Mouse (Mus musculus) liver, embryonic 14.5 days (tissue): ENCODE results near the gene Maneal. TPM values are rescaled to one million over a fixed set of nuclear protein-coding genes. Genes with fewer than 3 reads are reported as not detected.

Experiments
- ATAC-seq: fragments of 200-750 bp; cut with Nextera tagmentation; 2 replicates; pipeline ENCODE4 v1.8.0; 2017; ENCODE audit warnings: moderate number of reproducible peaks, mild to moderate bottlenecking, moderate library complexity; ENCODE audit not compliant: insufficient read depth
- DNase-seq, 3 experiments: peaks; one replicate each; pipeline ENCODE4 v3.0.0-alpha.2; 2012 to 2013; ENCODE audit warnings: low read depth in 3 of 3, low spot score in 3 of 3
- H3K27ac ChIP-seq: fragments of 300-500 bp; sonication (generic); 2 replicates; pipeline ENCODE4 v1.5.1; 2014; ENCODE audit warnings: moderate library complexity, mild to moderate bottlenecking, control low read depth, inconsistent platforms
- H3K27me3 ChIP-seq: fragments of 300-500 bp; sonication (generic); 2 replicates; pipeline ENCODE4 v1.6.1; 2014; ENCODE audit warnings: mild to moderate bottlenecking, low read length, moderate library complexity; ENCODE audit not compliant: control insufficient read depth, insufficient read depth
- H3K36me3 ChIP-seq: fragments of 300-500 bp; sonication (generic); replicated peaks from 2 replicates; pipeline ENCODE4 v1.6.1; 2014; ENCODE audit warnings: low read depth; ENCODE audit not compliant: control insufficient read depth, insufficient read depth
- H3K4me1 ChIP-seq, 2 experiments: fragments of 200-500 bp in 1 of 2; fragments of 300-500 bp in 1 of 2; sonication (generic) in 1 of 2; replicated peaks; 2 replicates each; pipeline ENCODE4 v1.6.1; 2012 to 2014; ENCODE audit warnings: antibody characterized with exemption in 1 of 2, inconsistent platforms in 1 of 2, low read length in 1 of 2; ENCODE audit not compliant: control insufficient read depth in 2 of 2, insufficient read depth in 2 of 2
- H3K4me2 ChIP-seq: fragments of 300-500 bp; sonication (generic); 2 replicates; pipeline ENCODE4 v1.6.1; 2014; ENCODE audit warnings: low read depth, mild to moderate bottlenecking, control low read depth, moderate library complexity
- H3K4me3 ChIP-seq, 2 experiments: fragments of 200-500 bp in 1 of 2; fragments of 300-500 bp in 1 of 2; sonication (generic) in 1 of 2; 2 replicates each; pipeline ENCODE4 v1.5.1; 2012 to 2014; ENCODE audit warnings: low read depth in 2 of 2, low read length in 2 of 2, mild to moderate bottlenecking in 2 of 2, control low read depth in 1 of 2, inconsistent platforms in 1 of 2, moderate library complexity in 1 of 2; ENCODE audit not compliant: insufficient read depth in 1 of 2
- H3K9ac ChIP-seq: fragments of 300-500 bp; sonication (generic); replicated peaks from 2 replicates; pipeline ENCODE4 v1.6.1; 2014; ENCODE audit warnings: mild to moderate bottlenecking, control low read depth, moderate library complexity
- H3K9me3 ChIP-seq: fragments of 300-500 bp; sonication (generic); 2 replicates; pipeline ENCODE4 v1.6.1; 2016; ENCODE audit warnings: low read length, mixed read lengths; ENCODE audit not compliant: control insufficient read depth
- CTCF ChIP-seq: IDR thresholded peaks from 2 replicates; pipeline ENCODE4 v1.5.1; 2016; ENCODE audit warnings: antibody characterized with exemption, low read depth, control low read depth
- EP300 ChIP-seq: IDR thresholded peaks from 2 replicates; pipeline ENCODE4 v1.6.1; 2016; ENCODE audit warnings: antibody characterized with exemption, low read depth
- WGBS: fragments of 180-500 bp; shearing (Covaris S2); extraction: QIAGEN DNeasy Blood & Tissue Kit; methylation state at CpG from one replicate; pipeline ENCODE4 v1.1.7; 2014; ENCODE audit not compliant: insufficient replicate concordance; 5-methylcytosine and 5-hydroxymethylcytosine counted together
- polyA plus RNA-seq, 2 experiments: library from polyadenylated mRNA; depleted of rRNA in 1 of 2; stranded (reverse) in 1 of 2; unstranded in 1 of 2; fragments of >200 nt; fragmentation: Nextera tagmentation in 1 of 2; extraction: Ambion mirVana in 1 of 2; gene quantifications; 2 replicates each; pipeline versions ENCODE4 v1.2.1 to v1.2.3; 2012 to 2014

The Maneal gene
- polyA plus RNA-seq (2012; rRNA removed) (0.06 and 0.08 TPM in 2 replicates), polyA plus RNA-seq (2014; fragmentation: Nextera tagmentation; extraction: Ambion mirVana) (0.06 TPM in 1 of 2 replicates, not detected in the other)

- no peak within 1 kb of the TSS for H3K27ac ChIP-seq
- peak within 1 kb of the TSS; percentile 18; the same call in 1 of the 2 replicates for H3K4me2 ChIP-seq
- no peaks in the 10 kb centered on the region for H3K36me3 ChIP-seq
- TF ChIP-seq CTCF (no peak), EP300 (no peak)
- H3K4me1 ChIP-seq, result no peaks in the 10 kb centered on the region
- no peak for DNase-seq
- peaks cover 34% of the 10 kb centered on the region for H3K27me3 ChIP-seq
- peak within 1 kb of the TSS in 1 of 2 experiments; percentile 4; a peak in 1 of 4 replicates for H3K4me3 ChIP-seq
- 5% methylated on average over 63 of the region's 77 CpGs for WGBS
- no peak for ATAC-seq
- no peak within 1 kb of the TSS for H3K9ac ChIP-seq
- no peaks in the 10 kb centered on the region for H3K9me3 ChIP-seq
These were observed at the start of gene Maneal for GRCm38 (mm10) chr4:124861283-124862188. TSS of gene Maneal (minus strand) at chr4:124862171.

- no peak for ATAC-seq
- no peak for TF ChIP-seq CTCF
- no peak for TF ChIP-seq EP300
- DNase-seq, result no peak
- Histone ChIP-seq H3K4me3 (no peak overlapping the region), H3K9ac (no peak overlapping the region), H3K9me3 (no peaks in the 10 kb centered on the region), H3K27me3 (no peaks in the 10 kb centered on the region; the same call in 1 of the 2 replicates), H3K36me3 (no peaks in the 10 kb centered on the region), H3K4me2 (no peak overlapping the region), H3K4me1 (no peaks in the 10 kb centered on the region; a peak in 1 of 4 replicates), H3K27ac (no peak overlapping the region)
- WGBS, result 14% methylated on average over 21 of the region's 21 CpGs
These were observed 44.2 kb upstream of the Maneal start for GRCm38 (mm10) chr4:124905971-124906822.

GRCm38 (mm10) chr4:124905417-124905816 is 43.4 kb upstream of the Maneal start:
- H3K9ac ChIP-seq, result no peak overlapping the region

GRCm38 (mm10) chr4:124899906-124900305 is 37.9 kb upstream of the Maneal start:
- TF ChIP-seq EP300, result no peak
- TF ChIP-seq CTCF, result no peak
- no peak; the same call in 1 of the 2 replicates for ATAC-seq
- no peak overlapping the region for H3K4me3 ChIP-seq
- DNase-seq, result peak in 1 of 3 experiments; percentile 10
- no peak overlapping the region; the same call in 1 of the 2 replicates for H3K4me2 ChIP-seq
- H3K27me3 ChIP-seq, result peaks cover 12% of the 10 kb centered on the region
- H3K4me1 ChIP-seq, result peaks cover 2 to 5% of the 10 kb centered on the region in 2 experiments; a peak in 2 of 4 replicates
- WGBS, result 23% methylated on average over 5 of the region's 5 CpGs
- H3K9ac ChIP-seq, result no peak overlapping the region
- H3K27ac ChIP-seq, result no peak overlapping the region
- H3K36me3 ChIP-seq, result no peaks in the 10 kb centered on the region
- H3K9me3 ChIP-seq, result no peaks in the 10 kb centered on the region

More at GRCm38 (mm10) chr4:124905417-124905816, 43.4 kb upstream of the Maneal start:
- H3K9me3 ChIP-seq, result no peaks in the 10 kb centered on the region
- ATAC-seq, result no peak
- H3K27ac ChIP-seq, result no peak overlapping the region
- no peak overlapping the region for H3K4me2 ChIP-seq
- H3K27me3 ChIP-seq, result no peaks in the 10 kb centered on the region; the same call in 1 of the 2 replicates
- DNase-seq, result no peak
- no peaks in the 10 kb centered on the region; a peak in 2 of 4 replicates for H3K4me1 ChIP-seq
- 38% methylated on average over 4 of the region's 4 CpGs for WGBS
- TF ChIP-seq CTCF (peak; percentile 24), EP300 (no peak)
- no peaks in the 10 kb centered on the region for H3K36me3 ChIP-seq
- no peak overlapping the region for H3K4me3 ChIP-seq
